Mouse (Mus musculus) layer of hippocampus, postnatal 36 days (tissue): ENCODE measurements around the gene Kitl. TPM values are rescaled to one million over a fixed set of nuclear protein-coding genes. Genes with fewer than 3 reads are reported as not detected.
A peak's percentile ranks its signal among the peaks of the same experiment; 100 is the strongest.

ENCODE experiments used
- DNase-seq, 2 experiments: peaks; one replicate each; pipeline ENCODE4 v3.0.0; 2022
- total RNA-seq, 2 experiments: library from RNA; stranded (reverse); gene quantifications; 2 replicates each; pipeline ENCODE4 v1.2.3; 2021

Gene Kitl
- total RNA-seq, 2 experiments from 2014 or later, result 19.7 to 26.8 TPM

GRCm38 (mm10) chr10:100030385-100030784 lies 15.0 kb downstream of the Kitl start:
- no peak for DNase-seq

- DNase-seq, result no peak
Measured at GRCm38 (mm10) chr10:100030980-100031516, 15.6 kb downstream of the Kitl start.

- DNase-seq, result no peak
Measured at GRCm38 (mm10) chr10:100031631-100032030, 16.2 kb downstream of the Kitl start.

GRCm38 (mm10) chr10:100032566-100032965 lies 17.1 kb downstream of the Kitl start:
- no peak for DNase-seq

- no peak for DNase-seq
Measured at GRCm38 (mm10) chr10:100036021-100036420, 20.6 kb downstream of the Kitl start.

- DNase-seq, result no peak
Measured at GRCm38 (mm10) chr10:100038342-100038898, 23.0 kb downstream of the Kitl start.

- no peak for DNase-seq
Measured at GRCm38 (mm10) chr10:100038994-100039393, 23.6 kb downstream of the Kitl start.

GRCm38 (mm10) chr10:100043748-100044147 lies 28.3 kb downstream of the Kitl start:
- DNase-seq, result no peak

- DNase-seq, result no peak
Measured at GRCm38 (mm10) chr10:100044153-100044552, 28.7 kb downstream of the Kitl start.

- no peak for DNase-seq
Measured at GRCm38 (mm10) chr10:100051146-100051783, 35.8 kb downstream of the Kitl start.

GRCm38 (mm10) chr10:100052404-100052803 lies 37.0 kb downstream of the Kitl start:
- DNase-seq, result no peak

- no peak for DNase-seq
Measured at GRCm38 (mm10) chr10:100052911-100053310, 37.5 kb downstream of the Kitl start.

- DNase-seq, result peak in 1 of 2 experiments; percentile 45
Measured at GRCm38 (mm10) chr10:100054006-100054405, 38.6 kb downstream of the Kitl start.

GRCm38 (mm10) chr10:100055082-100055481 lies 39.7 kb downstream of the Kitl start:
- no peak for DNase-seq

- no peak for DNase-seq
Measured at GRCm38 (mm10) chr10:100057106-100057623, 41.7 kb downstream of the Kitl start.

GRCm38 (mm10) chr10:100059356-100059755 lies 43.9 kb downstream of the Kitl start:
- DNase-seq, result no peak

GRCm38 (mm10) chr10:100065529-100066301 lies 50.3 kb downstream of the Kitl start:
- DNase-seq, result no peak

GRCm38 (mm10) chr10:100066374-100066773 lies 50.9 kb downstream of the Kitl start:
- no peak for DNase-seq

GRCm38 (mm10) chr10:100072641-100073040 lies 57.2 kb downstream of the Kitl start:
- no peak for DNase-seq

GRCm38 (mm10) chr10:100073092-100073491 lies 57.7 kb downstream of the Kitl start:
- DNase-seq, result no peak

- no peak for DNase-seq
Measured at GRCm38 (mm10) chr10:100101115-100101514, 85.7 kb downstream of the Kitl start.

- no peak for DNase-seq
Measured at GRCm38 (mm10) chr10:100111209-100111608, 95.8 kb downstream of the Kitl start.

GRCm38 (mm10) chr10:100115570-100115969 lies 100.1 kb downstream of the Kitl start:
- DNase-seq, result no peak
